In the genomic region with DNA sequence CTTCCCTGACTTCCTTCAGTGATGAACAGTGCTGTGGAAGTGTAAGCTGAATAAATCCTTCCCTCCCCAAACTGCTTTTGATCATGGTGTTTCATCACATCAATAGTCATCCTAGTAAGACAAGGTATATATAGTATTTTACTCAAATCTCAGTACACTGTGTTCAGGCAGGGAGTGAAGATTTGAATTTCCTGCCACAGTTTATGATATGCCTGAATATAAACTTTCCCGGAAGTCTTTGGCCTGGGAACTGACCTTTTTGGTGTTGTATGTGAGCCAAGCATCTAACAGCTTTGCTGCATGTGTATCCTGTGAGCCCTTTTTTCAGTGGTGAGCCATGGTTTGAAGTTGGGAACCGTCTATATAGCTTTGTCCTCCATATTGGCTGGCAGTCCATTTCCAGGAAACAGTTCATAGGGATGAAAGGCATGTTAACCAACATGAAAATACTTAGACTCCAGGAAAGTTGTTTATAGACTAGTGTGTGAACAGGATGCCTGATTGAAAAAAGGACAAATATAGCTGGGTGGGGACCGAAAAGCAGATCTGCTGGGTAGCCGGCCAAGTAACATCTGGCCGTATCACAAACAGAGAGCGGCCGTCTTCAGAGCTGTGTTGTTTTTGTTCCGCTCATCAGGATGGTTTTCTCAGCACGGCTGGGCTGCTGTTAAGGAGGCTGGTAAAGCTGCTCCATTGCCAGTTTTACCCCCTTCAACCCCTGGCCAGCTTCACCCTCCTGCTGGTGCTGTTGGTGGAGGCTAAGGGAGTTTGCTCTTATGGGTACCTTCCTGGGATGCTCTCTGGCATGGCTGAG, we compare ENCODE assay signal across 10 mouse cellular contexts.
A peak's percentile ranks its signal among the peaks of the same experiment; 100 is the strongest.
DNase-seq lines count a peak whose midpoint lies in the region; ATAC-seq lines count a peak whose summit lies in the region.
"Had no signal": no experiment of that assay in that cellular context is flagged by ENCODE, and none has a peak within 500 bp of the region (broad histone marks: within the 10 kb centered on the region; RNA-seq: fewer than 3 reads in every experiment).

No protein-coding gene starts in this region.

- ATAC-seq in hindbrain, embryonic 16.5 days = no peak
- ATAC-seq in embryonic facial prominence, embryonic 12.5 days (ENCODE audit: insufficient number of reproducible peaks, insufficient read depth, low FRiP score, low TSS enrichment) = no peak
- peak; percentile 55; the same call in 1 of the 2 replicates for ATAC-seq in lung, embryonic 15.5 days (ENCODE audit: borderline replicate concordance, extremely low read depth, low FRiP score, low TSS enrichment)
- no peak for ATAC-seq in inflammation-experienced regulatory T-cells, adult 6 months

- 68% methylated on average over 9 of the region's 9 CpGs for WGBS in hindbrain, embryonic 10.5 days
- 73% methylated on average over 9 of the region's 9 CpGs for WGBS in hindbrain, embryonic 16.5 days
- 37% methylated on average over 9 of the region's 9 CpGs for WGBS in embryonic facial prominence, embryonic 12.5 days
- WGBS in lung, embryonic 15.5 days = 30% methylated on average over 9 of the region's 9 CpGs

- H3K9ac ChIP-seq in hindbrain, embryonic 16.5 days (ENCODE audit: low read depth, low read length) = no peak overlapping the region
- H3K9ac ChIP-seq in embryonic facial prominence, embryonic 12.5 days = no peak overlapping the region
- no peak overlapping the region for H3K9ac ChIP-seq in lung, embryonic 15.5 days

- intact Hi-C loops in heart, postnatal 10 days (cut with DNase I) = no loop called here

- H3K27ac ChIP-seq in hindbrain, embryonic 10.5 days = 0 out of 2 replicates have a peak overlapping the region, but pooled peaks have one; percentile 26
- H3K27ac ChIP-seq in hindbrain, embryonic 16.5 days (ENCODE audit: low read depth, low read length) = no peak overlapping the region
- peak overlapping the region; percentile 63; the same call in 1 of the 2 replicates for H3K27ac ChIP-seq in embryonic facial prominence, embryonic 12.5 days
- peak overlapping the region; percentile 57 for H3K27ac ChIP-seq in lung, embryonic 15.5 days
- H3K27ac ChIP-seq: midbrain, embryonic 10.5 days had no signal

- DNase-seq in hindbrain, embryonic 10.5 days (ENCODE audit: low spot score) = no peak
- peak; percentile 48 to 60 for DNase-seq in heart, postnatal 10 days
- DNase-seq in embryo, embryonic 10 days (ENCODE audit: low spot score) = no peak
- DNase-seq in layer of hippocampus, adult 18-20 months (ENCODE audit: low spot score in 2 of 2) = no peak
- DNase-seq: embryo, embryonic 11 days had no signal

- H3K36me3 ChIP-seq in hindbrain, embryonic 10.5 days = no peaks in the 10 kb centered on the region
- no peaks in the 10 kb centered on the region for H3K36me3 ChIP-seq in hindbrain, embryonic 16.5 days (ENCODE audit: control insufficient read depth, insufficient read depth, low read length)
- no peaks in the 10 kb centered on the region for H3K36me3 ChIP-seq in embryonic facial prominence, embryonic 12.5 days
- no peaks in the 10 kb centered on the region for H3K36me3 ChIP-seq in lung, embryonic 15.5 days
- H3K36me3 ChIP-seq: midbrain, embryonic 10.5 days had no signal

- H3K9me3 ChIP-seq in hindbrain, embryonic 10.5 days = no peaks in the 10 kb centered on the region
- H3K9me3 ChIP-seq in hindbrain, embryonic 16.5 days (ENCODE audit: control insufficient read depth, low read length) = no peaks in the 10 kb centered on the region
- H3K9me3 ChIP-seq in embryonic facial prominence, embryonic 12.5 days = no peaks in the 10 kb centered on the region
- H3K9me3 ChIP-seq in lung, embryonic 15.5 days = no peaks in the 10 kb centered on the region
- H3K9me3 ChIP-seq: midbrain, embryonic 10.5 days had no signal

- H3K4me3 ChIP-seq in hindbrain, embryonic 10.5 days = no peak overlapping the region
- H3K4me3 ChIP-seq in hindbrain, embryonic 16.5 days (ENCODE audit: low read length) = no peak overlapping the region
- H3K4me3 ChIP-seq in embryonic facial prominence, embryonic 12.5 days = no peak overlapping the region
- no peak overlapping the region for H3K4me3 ChIP-seq in lung, embryonic 15.5 days
- H3K4me3 ChIP-seq: midbrain, embryonic 10.5 days had no signal

- H3K4me2 ChIP-seq in hindbrain, embryonic 16.5 days (ENCODE audit: low read length) = no peak overlapping the region
- H3K4me2 ChIP-seq in embryonic facial prominence, embryonic 12.5 days (replicated peaks) = no peak overlapping the region
- H3K4me2 ChIP-seq in lung, embryonic 15.5 days = peak overlapping the region; percentile 24

- H3K4me1 ChIP-seq in hindbrain, embryonic 10.5 days (replicated peaks) = peaks cover 13% of the 10 kb centered on the region
- no peaks in the 10 kb centered on the region for H3K4me1 ChIP-seq in hindbrain, embryonic 16.5 days (ENCODE audit: control insufficient read depth, insufficient read depth, low read depth, low read length)
- H3K4me1 ChIP-seq in embryonic facial prominence, embryonic 12.5 days = peaks cover 8% of the 10 kb centered on the region
- H3K4me1 ChIP-seq in lung, embryonic 15.5 days = peaks cover 27% of the 10 kb centered on the region

- no peaks in the 10 kb centered on the region for H3K27me3 ChIP-seq in hindbrain, embryonic 10.5 days (ENCODE audit: insufficient read depth, poor library complexity, severe bottlenecking)
- H3K27me3 ChIP-seq in hindbrain, embryonic 16.5 days (replicated peaks; ENCODE audit: control insufficient read depth, insufficient read depth, low read length) = no peaks in the 10 kb centered on the region
- no peaks in the 10 kb centered on the region for H3K27me3 ChIP-seq in embryonic facial prominence, embryonic 12.5 days
- H3K27me3 ChIP-seq in lung, embryonic 15.5 days = no peaks in the 10 kb centered on the region

Comparison
In these comparisons a context has a peak if more than half of its experiments do, and no peak if none do; other contexts are left out.
1. DNase-seq: peak in heart, postnatal 10 days (2 of 2); none in hindbrain, embryonic 10.5 days (single experiment), embryo, embryonic 10 days (single experiment) and layer of hippocampus, adult 18-20 months (0 of 2).